Mouse (Mus musculus): ENCODE measurements at regions not wholly inside any gene's neighbourhood (a gene's known extent, or its start where the extent isn't known, plus 50 kb on each side); places are given as distances from the start of the nearest gene placed in this dataset.

DNA sequence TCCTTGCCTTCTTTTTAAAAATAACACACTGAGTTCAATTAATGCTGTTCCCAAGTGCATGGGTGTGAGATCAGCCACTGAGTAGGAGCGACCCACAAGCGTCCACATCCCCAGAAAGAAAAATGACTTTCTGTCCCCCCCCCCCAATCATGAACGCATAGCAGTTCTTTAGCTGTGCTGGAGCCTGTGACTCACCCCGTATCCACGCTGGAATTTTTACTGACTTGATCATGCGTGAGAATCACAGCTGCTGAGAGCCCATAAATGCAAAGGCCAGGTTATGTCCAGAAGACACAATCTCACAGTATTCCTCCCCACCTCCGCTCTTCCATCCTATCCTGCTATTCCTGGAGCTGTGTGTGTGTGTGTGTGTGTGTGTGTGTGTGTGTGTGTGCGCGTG is 53.3 kb downstream of the Fos start:
- no peak for DNase-seq

- DNase-seq, result no peak
Measured at GRCm38 (mm10) chr12:85531638-85532037, 57.9 kb downstream of the Fos start.

DNA sequence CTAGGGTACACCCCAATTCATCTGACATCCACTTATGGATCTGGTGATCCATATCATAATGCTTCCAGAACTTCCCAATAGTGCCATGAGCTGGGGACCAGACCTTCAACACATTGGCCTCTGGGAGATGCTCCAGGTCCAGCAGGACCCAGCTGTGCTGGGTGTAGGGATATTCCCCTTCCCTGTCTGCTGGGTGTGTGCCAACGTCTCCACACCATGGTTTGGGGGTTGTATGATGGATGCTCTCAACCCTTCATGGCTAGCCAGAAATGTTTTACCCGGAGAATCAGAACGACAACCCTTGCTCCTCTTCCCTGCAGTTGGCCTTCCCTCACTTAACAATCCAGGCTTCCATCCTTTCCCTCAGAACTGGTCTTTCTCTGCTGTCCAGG is 58.5 kb downstream of the Fos start:
- DNase-seq, result peak; percentile 13 to 27

GRCm38 (mm10) chr12:85532613-85533460 is 59.1 kb downstream of the Fos start:
- peak; percentile 48 to 50 for DNase-seq

- no peak for DNase-seq
Measured at GRCm38 (mm10) chr12:85533603-85534002, 59.9 kb downstream of the Fos start.

DNA sequence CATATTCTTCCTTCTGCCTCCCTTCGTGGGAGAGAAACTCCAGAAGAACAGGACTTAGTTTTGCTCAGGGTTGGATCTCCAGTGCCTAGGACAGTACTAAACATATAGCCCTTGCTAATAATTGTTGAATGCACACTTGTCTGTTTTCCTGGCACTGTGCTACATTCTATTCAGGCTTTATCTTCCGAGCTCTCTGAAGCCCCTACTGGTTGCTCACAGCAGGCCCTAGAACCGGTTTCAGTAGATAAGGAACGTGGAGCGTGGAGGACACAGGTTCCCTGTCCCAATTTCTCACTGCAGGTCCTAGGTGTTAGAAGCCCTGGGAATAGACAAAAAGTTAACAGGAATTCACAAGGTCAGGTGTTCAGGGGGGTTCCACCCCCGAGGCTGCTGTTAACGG is 59.4 kb upstream of the Jdp2 start:
- DNase-seq, result no peak

- DNase-seq, result no peak
Measured at GRCm38 (mm10) chr12:85541153-85541552, 57.7 kb upstream of the Jdp2 start.

DNA sequence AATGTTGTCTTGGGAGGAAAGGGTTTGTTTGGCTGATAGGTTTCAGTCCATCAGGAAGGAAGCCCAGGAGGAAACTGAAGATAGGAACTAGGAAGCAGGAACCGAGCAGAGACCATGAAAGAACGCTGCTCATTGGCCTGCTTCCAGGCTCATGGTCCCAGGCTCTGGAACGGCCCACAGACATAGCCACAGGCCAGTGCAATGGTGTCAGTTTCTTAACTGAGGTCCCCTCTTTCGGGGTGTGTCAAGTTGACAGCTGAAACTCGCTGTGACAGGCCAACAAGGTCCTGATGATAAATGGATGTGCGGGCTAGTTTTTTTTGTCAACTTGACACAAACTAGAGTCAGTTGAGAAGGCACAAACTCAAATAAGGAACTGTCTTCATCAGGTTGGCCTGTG is 55.9 kb upstream of the Jdp2 start:
- no peak for DNase-seq

GRCm38 (mm10) chr12:85543520-85543919 is 55.3 kb upstream of the Jdp2 start:
- DNase-seq, result no peak

DNA sequence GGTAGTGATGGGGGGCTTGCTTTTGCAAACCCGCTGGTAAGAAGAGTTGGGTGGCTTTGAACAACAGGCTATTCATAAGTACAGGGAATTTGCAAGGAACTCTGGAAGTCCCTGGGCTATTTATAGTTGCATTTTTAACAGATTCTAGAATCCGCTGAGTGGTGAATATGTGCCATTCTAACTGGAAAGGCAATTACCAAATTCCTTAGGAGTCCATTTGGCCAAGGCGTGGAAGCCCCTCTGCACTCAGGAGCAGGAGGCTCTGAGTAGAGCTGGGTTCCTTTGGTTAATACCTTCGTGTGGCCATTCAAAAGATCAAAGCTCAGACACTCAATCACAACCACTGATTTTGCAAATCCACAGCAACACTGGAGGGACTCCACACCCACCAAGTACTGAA is 54.0 kb upstream of the Jdp2 start:
- no peak for DNase-seq

- DNase-seq, result no peak
Measured at GRCm38 (mm10) chr12:85545718-85546117, 53.1 kb upstream of the Jdp2 start.

DNA sequence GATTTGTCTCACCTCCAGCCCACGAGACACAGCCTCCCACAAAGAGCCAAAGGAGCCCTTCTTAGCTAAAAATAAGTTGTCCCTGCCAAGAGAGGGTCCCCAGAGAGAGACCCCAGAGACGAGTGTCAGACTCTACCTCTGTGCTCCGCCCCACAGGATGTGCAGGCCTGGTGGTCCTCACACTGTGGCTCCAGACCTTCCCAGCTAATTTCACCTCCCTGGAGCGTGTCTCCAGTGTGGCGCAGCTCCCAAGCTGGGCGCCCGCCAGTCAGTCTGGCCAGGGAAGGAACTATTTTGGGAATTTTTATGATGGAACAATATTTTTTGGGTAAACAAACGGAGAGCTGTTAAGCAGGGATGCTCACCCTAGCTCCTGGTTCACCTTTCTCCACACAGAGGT is 50.8 kb upstream of the Jdp2 start:
- peak; percentile 29 to 38 for DNase-seq
